Mouse (Mus musculus): ENCODE measurements at regions not wholly inside any gene's neighbourhood (a gene's known extent, or its start where the extent isn't known, plus 50 kb on each side); places are given as distances from the start of the nearest gene placed in this dataset.

- peaks cover 10% of the 10 kb centered on the region for H3K9me3 ChIP-seq
- H3K27me3 ChIP-seq (replicated peaks): peaks cover 16% of the 10 kb centered on the region
- no peaks in the 10 kb centered on the region for H3K4me1 ChIP-seq
- no peaks in the 10 kb centered on the region for H3K36me3 ChIP-seq (replicated peaks; ENCODE audit: low read length)
- no peak for TF ChIP-seq FLI1 (IDR thresholded peaks at IDR 0.05; ENCODE audit: low read length)
- no peak for TF ChIP-seq GATA1 (IDR thresholded peaks at IDR 0.05; ENCODE audit: borderline replicate concordance, low read length)
- H3K4me3 ChIP-seq (replicated peaks): no peak overlapping the region
Measured at GRCm38 (mm10) chr13:55930637-55931036, 94.6 kb upstream of the Pitx1 start.

DNA sequence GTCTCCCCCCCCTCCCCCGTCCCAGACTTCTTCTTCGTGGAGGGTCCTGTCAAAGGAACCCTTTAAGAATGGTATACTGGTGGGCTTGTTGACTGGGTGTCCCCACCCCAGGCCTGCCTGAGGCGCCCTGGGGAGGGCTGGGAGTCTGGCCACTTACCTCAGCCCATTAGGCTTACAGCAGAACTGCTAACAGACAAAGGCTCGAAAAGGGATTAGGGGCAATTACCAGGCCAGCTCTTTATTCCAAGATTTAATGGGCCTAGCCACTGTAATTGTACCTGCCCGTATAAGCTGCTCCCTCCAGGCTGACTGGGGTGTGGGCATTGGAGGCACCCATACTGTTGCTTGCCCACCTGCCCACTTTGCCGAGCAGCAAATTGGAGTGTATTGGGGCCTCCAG lies 93.8 kb upstream of the Pitx1 start:
- H3K36me3 ChIP-seq (replicated peaks; ENCODE audit: low read length): no peaks in the 10 kb centered on the region
- no peak overlapping the region for H3K4me3 ChIP-seq (replicated peaks)
- peaks cover 10% of the 10 kb centered on the region for H3K9me3 ChIP-seq
- no peak for TF ChIP-seq GATA1 (IDR thresholded peaks at IDR 0.05; ENCODE audit: borderline replicate concordance, low read length)
- TF ChIP-seq FLI1 (IDR thresholded peaks at IDR 0.05; ENCODE audit: low read length): no peak
- H3K27me3 ChIP-seq (replicated peaks): peaks cover 21% of the 10 kb centered on the region
- no peaks in the 10 kb centered on the region for H3K4me1 ChIP-seq

DNA sequence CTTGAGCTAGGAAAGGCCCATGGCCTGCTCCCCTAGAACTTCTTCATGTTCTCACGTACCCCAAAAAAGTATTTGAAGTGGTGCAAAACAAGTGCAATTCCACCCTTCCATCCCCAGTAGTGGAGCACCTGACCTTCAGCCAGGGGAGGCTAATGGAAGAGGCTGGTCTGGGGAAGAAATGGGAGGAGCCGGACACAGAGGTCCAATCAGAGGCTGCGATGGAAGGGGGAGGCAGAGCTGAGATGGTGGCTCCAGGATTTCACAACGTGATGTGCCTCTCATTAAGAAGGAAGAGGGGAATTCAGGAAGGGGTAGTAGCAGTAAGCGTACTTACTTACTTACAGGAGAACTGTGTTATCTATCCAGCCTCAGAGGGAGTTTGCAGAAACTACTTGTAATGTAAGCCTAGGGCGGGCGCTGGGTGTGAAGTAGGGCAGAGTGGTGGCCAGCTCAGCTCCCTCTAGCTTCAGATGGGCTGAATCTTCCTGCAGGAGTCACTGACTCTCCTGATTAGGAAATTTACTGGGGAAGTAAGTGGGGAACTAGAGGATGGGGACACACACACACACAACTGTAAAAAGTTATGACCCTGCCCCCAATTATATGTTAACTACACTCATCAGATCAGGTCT lies 87.6 kb upstream of the Pitx1 start:
- H3K36me3 ChIP-seq (replicated peaks; ENCODE audit: low read length): no peaks in the 10 kb centered on the region
- H3K4me1 ChIP-seq: no peaks in the 10 kb centered on the region
- H3K27me3 ChIP-seq (replicated peaks): peaks cover 54% of the 10 kb centered on the region
- no peak overlapping the region for H3K4me3 ChIP-seq (replicated peaks)
- TF ChIP-seq FLI1 (IDR thresholded peaks at IDR 0.05; ENCODE audit: low read length) (no peak), GATA1 (IDR thresholded peaks at IDR 0.05; ENCODE audit: borderline replicate concordance, low read length) (no peak)
- no peaks in the 10 kb centered on the region for H3K9me3 ChIP-seq

DNA sequence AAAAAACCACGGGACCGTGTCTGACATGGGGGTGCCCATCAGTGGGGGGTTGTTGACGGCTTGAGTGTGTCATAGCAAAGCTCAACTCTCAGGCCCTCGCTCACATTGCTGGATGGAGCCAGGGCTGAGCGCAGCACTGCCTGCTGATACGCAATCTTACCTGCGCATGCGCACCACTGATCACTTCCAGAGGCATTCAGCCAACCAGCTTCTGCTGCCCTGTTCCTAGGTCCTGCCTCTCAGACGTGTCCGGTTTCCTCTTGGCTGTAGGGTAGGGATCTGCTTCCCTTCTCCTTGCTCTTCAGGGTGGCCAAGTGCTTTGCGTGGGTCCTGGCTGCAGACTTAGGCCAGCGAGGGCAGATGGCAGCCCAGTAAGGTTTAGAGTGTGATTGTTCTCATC lies 81.3 kb upstream of the Pitx1 start:
- Histone ChIP-seq H3K9me3 (no peaks in the 10 kb centered on the region), H3K36me3 (replicated peaks; ENCODE audit: low read length) (no peaks in the 10 kb centered on the region), H3K27me3 (replicated peaks) (peaks cover 46% of the 10 kb centered on the region), H3K4me3 (replicated peaks) (no peak overlapping the region), H3K4me1 (no peaks in the 10 kb centered on the region)
- TF ChIP-seq GATA1 (IDR thresholded peaks at IDR 0.05; ENCODE audit: borderline replicate concordance, low read length) (no peak), FLI1 (IDR thresholded peaks at IDR 0.05; ENCODE audit: low read length) (no peak)

- Histone ChIP-seq H3K4me3 (replicated peaks) (no peak overlapping the region), H3K36me3 (replicated peaks; ENCODE audit: low read length) (no peaks in the 10 kb centered on the region), H3K9me3 (no peaks in the 10 kb centered on the region), H3K4me1 (no peaks in the 10 kb centered on the region), H3K27me3 (replicated peaks) (peaks cover 28% of the 10 kb centered on the region)
- TF ChIP-seq FLI1 (IDR thresholded peaks at IDR 0.05; ENCODE audit: low read length): no peak
- no peak for TF ChIP-seq GATA1 (IDR thresholded peaks at IDR 0.05; ENCODE audit: borderline replicate concordance, low read length)
Measured at GRCm38 (mm10) chr13:55912271-55912711, 76.3 kb upstream of the Pitx1 start.

DNA sequence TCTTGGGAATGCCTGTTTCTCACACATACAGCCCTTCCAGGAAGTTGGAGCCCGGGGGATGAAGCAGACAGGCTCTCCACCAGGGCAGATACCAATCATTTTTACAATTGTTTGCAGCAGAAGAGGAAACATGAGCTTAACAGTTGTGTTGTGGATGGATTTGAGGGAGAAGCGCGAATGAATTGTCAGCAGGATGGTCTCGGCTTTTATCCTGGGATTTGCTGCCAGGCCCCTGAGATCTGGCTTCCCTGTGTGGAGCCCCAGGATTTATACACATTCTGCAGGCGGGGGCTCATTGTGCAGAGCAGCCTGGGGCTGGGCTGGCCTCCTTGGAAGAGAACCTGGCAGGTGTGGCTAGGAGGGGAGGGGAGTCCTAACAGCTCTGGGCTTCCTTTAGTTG lies 73.9 kb upstream of the Pitx1 start:
- peaks cover 27% of the 10 kb centered on the region for H3K27me3 ChIP-seq (replicated peaks)
- peaks cover 7% of the 10 kb centered on the region; the same call in 1 of the 2 replicates for H3K9me3 ChIP-seq
- H3K36me3 ChIP-seq (replicated peaks; ENCODE audit: low read length): no peaks in the 10 kb centered on the region
- TF ChIP-seq FLI1 (IDR thresholded peaks at IDR 0.05; ENCODE audit: low read length) (no peak), GATA1 (IDR thresholded peaks at IDR 0.05; ENCODE audit: borderline replicate concordance, low read length) (no peak)
- H3K4me1 ChIP-seq: no peaks in the 10 kb centered on the region
- H3K4me3 ChIP-seq (replicated peaks): no peak overlapping the region

DNA sequence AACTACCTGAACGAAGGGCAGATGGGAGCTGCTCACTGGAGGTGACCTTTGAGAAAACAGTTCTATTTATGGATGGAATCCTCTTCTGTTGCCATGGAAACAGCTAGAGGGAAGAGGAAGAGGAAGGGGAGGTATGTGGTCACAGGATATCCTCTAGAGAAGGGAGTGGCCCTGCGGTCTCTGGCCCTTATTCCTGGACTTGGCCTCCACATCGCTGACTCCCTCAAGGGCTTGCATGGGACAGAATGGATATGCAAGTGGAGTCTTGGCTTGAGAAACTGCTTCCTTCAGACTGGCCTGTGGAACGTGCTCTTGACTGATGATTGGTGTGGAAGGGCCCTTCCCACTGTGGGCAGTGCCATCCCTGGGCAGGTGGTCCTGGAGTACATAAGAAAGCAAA lies 68.9 kb upstream of the Pitx1 start:
- no peak for TF ChIP-seq FLI1 (IDR thresholded peaks at IDR 0.05; ENCODE audit: low read length)
- TF ChIP-seq GATA1 (IDR thresholded peaks at IDR 0.05; ENCODE audit: borderline replicate concordance, low read length): no peak
- Histone ChIP-seq H3K36me3 (replicated peaks; ENCODE audit: low read length) (no peaks in the 10 kb centered on the region), H3K4me1 (no peaks in the 10 kb centered on the region), H3K9me3 (peaks cover 7% of the 10 kb centered on the region; the same call in 1 of the 2 replicates), H3K4me3 (replicated peaks) (no peak overlapping the region), H3K27me3 (replicated peaks) (peaks cover 24% of the 10 kb centered on the region)

GRCm38 (mm10) chr13:55902255-55902654 lies 66.3 kb upstream of the Pitx1 start:
- Histone ChIP-seq H3K9me3 (peaks cover 7% of the 10 kb centered on the region; the same call in 1 of the 2 replicates), H3K4me1 (no peaks in the 10 kb centered on the region), H3K27me3 (replicated peaks) (peaks cover 24% of the 10 kb centered on the region), H3K36me3 (replicated peaks; ENCODE audit: low read length) (no peaks in the 10 kb centered on the region), H3K4me3 (replicated peaks) (no peak overlapping the region)
- TF ChIP-seq FLI1 (IDR thresholded peaks at IDR 0.05; ENCODE audit: low read length): no peak
- TF ChIP-seq GATA1 (IDR thresholded peaks at IDR 0.05; ENCODE audit: borderline replicate concordance, low read length): no peak

DNA sequence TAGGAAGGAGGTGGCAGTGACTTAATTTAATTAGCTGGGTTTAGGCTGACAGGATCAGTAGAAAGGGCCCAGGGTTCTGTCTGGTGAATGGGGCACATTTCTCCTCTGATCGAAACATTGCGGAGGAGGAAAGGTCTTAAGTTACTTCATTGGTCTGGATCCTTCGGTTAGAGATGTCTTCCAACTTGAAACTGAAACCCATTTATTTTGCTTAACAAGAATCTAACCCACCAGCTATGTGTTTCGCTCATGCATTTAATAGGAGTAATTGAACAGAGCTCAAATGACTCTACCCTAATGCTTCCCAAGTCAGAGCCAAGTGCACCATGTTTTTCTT lies 64.2 kb upstream of the Pitx1 start:
- H3K9me3 ChIP-seq: no peaks in the 10 kb centered on the region
- TF ChIP-seq FLI1 (IDR thresholded peaks at IDR 0.05; ENCODE audit: low read length) (no peak), GATA1 (IDR thresholded peaks at IDR 0.05; ENCODE audit: borderline replicate concordance, low read length) (no peak)
- peaks cover 25% of the 10 kb centered on the region for H3K27me3 ChIP-seq (replicated peaks)
- H3K4me1 ChIP-seq: peaks cover 6% of the 10 kb centered on the region; the same call in 1 of the 2 replicates
- no peaks in the 10 kb centered on the region for H3K36me3 ChIP-seq (replicated peaks; ENCODE audit: low read length)
- no peak overlapping the region for H3K4me3 ChIP-seq (replicated peaks)

- TF ChIP-seq GATA1 (IDR thresholded peaks at IDR 0.05; ENCODE audit: borderline replicate concordance, low read length) (no peak), FLI1 (IDR thresholded peaks at IDR 0.05; ENCODE audit: low read length) (no peak)
- Histone ChIP-seq H3K9me3 (peaks cover under 1% of the 10 kb centered on the region; the same call in 1 of the 2 replicates), H3K4me3 (replicated peaks) (no peak overlapping the region), H3K4me1 (peaks cover 6% of the 10 kb centered on the region; the same call in 1 of the 2 replicates), H3K27me3 (replicated peaks) (peaks cover 22% of the 10 kb centered on the region), H3K36me3 (replicated peaks; ENCODE audit: low read length) (no peaks in the 10 kb centered on the region)
Measured at GRCm38 (mm10) chr13:55899501-55900189, 63.7 kb upstream of the Pitx1 start.

Data from megakaryocyte, embryonic 14.5 days (primary cell).